Mouse (Mus musculus) intestine, postnatal 0 days (tissue): ENCODE measurements at regions not wholly inside any gene's neighbourhood (a gene's known extent, or its start where the extent isn't known, plus 50 kb on each side); places are given as distances from the start of the nearest gene placed in this dataset.

Experiments
- ATAC-seq: fragments of 200-750 bp; cut with Nextera tagmentation; 2 replicates; pipeline ENCODE4 v1.8.0; 2017; ENCODE audit warnings: mild to moderate bottlenecking, moderate TSS enrichment, moderate library complexity
- H3K27ac ChIP-seq: fragments of 300-500 bp; sonication (generic); 2 replicates; pipeline ENCODE4 v1.5.1; 2014; ENCODE audit warnings: mild to moderate bottlenecking, low read depth, low read length, moderate library complexity
- H3K27me3 ChIP-seq: fragments of 300-500 bp; sonication (generic); replicated peaks from 2 replicates; pipeline ENCODE4 v1.6.1; 2014; ENCODE audit warnings: low read length, mixed read lengths; ENCODE audit not compliant: control insufficient read depth, insufficient read depth
- H3K36me3 ChIP-seq: fragments of 300-500 bp; sonication (generic); 2 replicates; pipeline ENCODE4 v1.6.1; 2014; ENCODE audit warnings: mild to moderate bottlenecking, moderate library complexity; ENCODE audit not compliant: control insufficient read depth, insufficient read depth
- H3K4me1 ChIP-seq: fragments of 300-500 bp; sonication (generic); replicated peaks from 2 replicates; pipeline ENCODE4 v1.6.1; 2014; ENCODE audit warnings: antibody characterized with exemption, low read length, mixed read lengths; ENCODE audit not compliant: control insufficient read depth, insufficient read depth
- H3K4me2 ChIP-seq: fragments of 300-500 bp; sonication (generic); replicated peaks from 2 replicates; pipeline ENCODE4 v1.6.1; 2014; ENCODE audit warnings: low read depth, mild to moderate bottlenecking, moderate library complexity
- H3K4me3 ChIP-seq: fragments of 300-500 bp; sonication (generic); 2 replicates; pipeline ENCODE4 v1.5.1; 2014; ENCODE audit warnings: low read depth, low read length
- H3K9ac ChIP-seq: fragments of 300-500 bp; sonication (generic); 2 replicates; pipeline ENCODE4 v1.6.1; 2014; ENCODE audit warnings: mild to moderate bottlenecking, low read depth, low read length
- H3K9me3 ChIP-seq: fragments of 300-500 bp; sonication (generic); 2 replicates; pipeline ENCODE4 v1.6.1; 2016; ENCODE audit warnings: mixed run types; ENCODE audit not compliant: control insufficient read depth
- CTCF ChIP-seq: sonication (generic); IDR thresholded peaks from 2 replicates; pipeline ENCODE4 v1.5.1; 2016; ENCODE audit warnings: low read depth, mild to moderate bottlenecking, control low read depth, antibody characterized with exemption, moderate library complexity
- WGBS: fragments of 180-500 bp; shearing (Covaris S2); extraction: QIAGEN DNeasy Blood & Tissue Kit; methylation state at CpG from one replicate; pipeline ENCODE4 v1.1.7; 2014; 5-methylcytosine and 5-hydroxymethylcytosine counted together

GRCm38 (mm10) chr13:28699490-28700032 is 254.0 kb downstream of the Sox4 start:
- no peak for ATAC-seq
- Histone ChIP-seq H3K27ac (no peak overlapping the region), H3K9ac (no peak overlapping the region), H3K4me2 (no peak overlapping the region), H3K4me1 (no peaks in the 10 kb centered on the region), H3K9me3 (no peaks in the 10 kb centered on the region), H3K36me3 (no peaks in the 10 kb centered on the region), H3K4me3 (no peak overlapping the region), H3K27me3 (no peaks in the 10 kb centered on the region)
- TF ChIP-seq CTCF: no peak
- 77% methylated on average over 4 of the region's 4 CpGs for WGBS

- H3K4me3 ChIP-seq: no peak overlapping the region
- WGBS: 68% methylated on average over 12 of the region's 12 CpGs
- H3K4me1 ChIP-seq: no peaks in the 10 kb centered on the region
- no peaks in the 10 kb centered on the region for H3K36me3 ChIP-seq
- H3K9me3 ChIP-seq: no peaks in the 10 kb centered on the region
- no peak overlapping the region for H3K27ac ChIP-seq
- no peak overlapping the region for H3K4me2 ChIP-seq
- H3K27me3 ChIP-seq: no peaks in the 10 kb centered on the region
- ATAC-seq: no peak
- H3K9ac ChIP-seq: no peak overlapping the region
- no peak for TF ChIP-seq CTCF
These were observed 255.5 kb downstream of the Sox4 start for GRCm38 (mm10) chr13:28697796-28698678.

- Histone ChIP-seq H3K36me3 (no peaks in the 10 kb centered on the region), H3K9ac (no peak overlapping the region), H3K27ac (no peak overlapping the region), H3K9me3 (no peaks in the 10 kb centered on the region), H3K4me1 (no peaks in the 10 kb centered on the region), H3K4me3 (no peak overlapping the region), H3K4me2 (no peak overlapping the region), H3K27me3 (no peaks in the 10 kb centered on the region)
- no peak for TF ChIP-seq CTCF
- 55% methylated on average over 4 of the region's 4 CpGs for WGBS
- no peak for ATAC-seq
These were observed 260.4 kb downstream of the Sox4 start for GRCm38 (mm10) chr13:28693078-28693477.

GRCm38 (mm10) chr13:28692587-28692986 is 260.9 kb downstream of the Sox4 start:
- no peak for ATAC-seq
- Histone ChIP-seq H3K9ac (no peak overlapping the region), H3K4me1 (no peaks in the 10 kb centered on the region), H3K4me3 (no peak overlapping the region), H3K27me3 (no peaks in the 10 kb centered on the region), H3K27ac (no peak overlapping the region), H3K4me2 (no peak overlapping the region), H3K9me3 (no peaks in the 10 kb centered on the region), H3K36me3 (no peaks in the 10 kb centered on the region)
- WGBS: 43% methylated on average over 5 of the region's 5 CpGs
- no peak for TF ChIP-seq CTCF

GRCm38 (mm10) chr13:28690511-28691160 is 262.9 kb downstream of the Sox4 start:
- no peaks in the 10 kb centered on the region for H3K27me3 ChIP-seq
- TF ChIP-seq CTCF: no peak
- H3K4me1 ChIP-seq: no peaks in the 10 kb centered on the region
- no peak overlapping the region for H3K4me2 ChIP-seq
- no peak overlapping the region for H3K9ac ChIP-seq
- no peaks in the 10 kb centered on the region for H3K9me3 ChIP-seq
- 80% methylated on average over 5 of the region's 5 CpGs for WGBS
- ATAC-seq: no peak
- H3K4me3 ChIP-seq: no peak overlapping the region
- H3K27ac ChIP-seq: no peak overlapping the region
- no peaks in the 10 kb centered on the region for H3K36me3 ChIP-seq

GRCm38 (mm10) chr13:28687838-28688237 is 265.7 kb downstream of the Sox4 start:
- no peak for ATAC-seq
- Histone ChIP-seq H3K27ac (no peak overlapping the region), H3K4me1 (no peaks in the 10 kb centered on the region), H3K9me3 (no peaks in the 10 kb centered on the region), H3K4me2 (no peak overlapping the region), H3K36me3 (no peaks in the 10 kb centered on the region), H3K9ac (no peak overlapping the region), H3K4me3 (no peak overlapping the region), H3K27me3 (no peaks in the 10 kb centered on the region)
- WGBS: 70% methylated on average over 1 of the region's 1 CpGs
- no peak for TF ChIP-seq CTCF
